Mouse (Mus musculus) ES-Bruce4 (cell line): ENCODE results near the gene Fiz1. TPM values are rescaled to one million over a fixed set of nuclear protein-coding genes. Genes with fewer than 3 reads are reported as not detected.
A peak's percentile ranks its signal among the peaks of the same experiment; 100 is the strongest.

Experiments
- H3K27ac ChIP-seq: 2 replicates; pipeline ENCODE4 v1.5.1; 2012; ENCODE audit warnings: low read length, inconsistent platforms; ENCODE audit not compliant: insufficient read depth
- H3K27me3 ChIP-seq: 2 replicates; pipeline ENCODE4 v1.6.1; 2012; ENCODE audit warnings: mild to moderate bottlenecking, low read length, inconsistent platforms; ENCODE audit not compliant: control insufficient read depth, poor library complexity, insufficient read depth, severe bottlenecking
- H3K36me3 ChIP-seq: 2 replicates; pipeline ENCODE4 v1.6.1; 2012; ENCODE audit warnings: inconsistent platforms, mild to moderate bottlenecking, low read length, moderate library complexity; ENCODE audit not compliant: control insufficient read depth, poor library complexity, insufficient read depth, severe bottlenecking
- H3K4me1 ChIP-seq: one replicate; pipeline ENCODE4 v1.8.1; 2011; ENCODE audit warnings: low read length; ENCODE audit not compliant: control insufficient read depth, insufficient read depth
- H3K4me3 ChIP-seq: 2 replicates; pipeline ENCODE4 v1.5.1; 2011; ENCODE audit warnings: low read depth, mild to moderate bottlenecking, low read length
- H3K9ac ChIP-seq: 2 replicates; pipeline ENCODE4 v1.6.1; 2012; ENCODE audit warnings: low read depth, mild to moderate bottlenecking, inconsistent platforms; ENCODE audit not compliant: poor library complexity, severe bottlenecking
- H3K9me3 ChIP-seq: replicated peaks from 2 replicates; pipeline ENCODE4 v1.6.1; 2012; ENCODE audit warnings: mild to moderate bottlenecking, low read length, inconsistent platforms; ENCODE audit not compliant: control insufficient read depth, poor library complexity, insufficient read depth, severe bottlenecking
- CTCF ChIP-seq: IDR thresholded peaks from one replicate; pipeline ENCODE4 v1.8.1; 2011; ENCODE audit warnings: low read depth, low read length
- EP300 ChIP-seq: IDR thresholded peaks from 2 replicates; pipeline ENCODE4 v1.6.1; 2011; ENCODE audit warnings: low read depth, low read length; ENCODE audit not compliant: insufficient read depth
- POLR2A ChIP-seq: IDR thresholded peaks from one replicate; pipeline ENCODE4 v1.8.1; 2011; ENCODE audit warnings: low read length; ENCODE audit not compliant: insufficient read depth
- polyA plus RNA-seq: library from polyadenylated mRNA; stranded (reverse); fragments of >200 nt; gene quantifications from 2 replicates; pipeline ENCODE4 v1.2.4, GENCODE M21; 2011; ENCODE audit warnings: low read depth; ENCODE audit not compliant: missing spikeins, insufficient read depth, insufficient read length

Gene Fiz1
- polyA plus RNA-seq, 1 experiment: 43.2 TPM

GRCm38 (mm10) chr7:5059421-5059820 lies 44.9 kb upstream of the Fiz1 start:
- Histone ChIP-seq H3K4me3 (no peak overlapping the region), H3K27ac (no peak overlapping the region), H3K36me3 (no peaks in the 10 kb centered on the region), H3K4me1 (peaks cover 6% of the 10 kb centered on the region), H3K9me3 (no peaks in the 10 kb centered on the region), H3K27me3 (no peaks in the 10 kb centered on the region), H3K9ac (no peak overlapping the region)
- TF ChIP-seq EP300: no peak
- TF ChIP-seq CTCF: no peak
- TF ChIP-seq POLR2A: no peak

GRCm38 (mm10) chr7:5058631-5059030 lies 44.1 kb upstream of the Fiz1 start:
- Histone ChIP-seq H3K4me3 (no peak overlapping the region), H3K9ac (no peak overlapping the region), H3K9me3 (no peaks in the 10 kb centered on the region), H3K36me3 (no peaks in the 10 kb centered on the region), H3K4me1 (peaks cover 6% of the 10 kb centered on the region), H3K27ac (no peak overlapping the region), H3K27me3 (no peaks in the 10 kb centered on the region)
- TF ChIP-seq POLR2A (no peak), EP300 (no peak), CTCF (no peak)

GRCm38 (mm10) chr7:5057804-5058203 lies 43.3 kb upstream of the Fiz1 start:
- Histone ChIP-seq H3K36me3 (no peaks in the 10 kb centered on the region), H3K27ac (no peak overlapping the region), H3K4me1 (peaks cover 6% of the 10 kb centered on the region), H3K9me3 (no peaks in the 10 kb centered on the region), H3K9ac (no peak overlapping the region), H3K4me3 (no peak overlapping the region), H3K27me3 (no peaks in the 10 kb centered on the region)
- TF ChIP-seq CTCF: peak; percentile 62
- no peak for TF ChIP-seq POLR2A
- 0 out of 2 replicates have a peak, but pooled peaks have one; percentile 41 for TF ChIP-seq EP300

GRCm38 (mm10) chr7:5057381-5057780 lies 42.9 kb upstream of the Fiz1 start:
- Histone ChIP-seq H3K27ac (no peak overlapping the region), H3K4me1 (peaks cover 7% of the 10 kb centered on the region), H3K27me3 (no peaks in the 10 kb centered on the region), H3K9ac (peak overlapping the region; percentile 72; the same call in 1 of the 2 replicates), H3K9me3 (no peaks in the 10 kb centered on the region), H3K4me3 (peak overlapping the region; percentile 68), H3K36me3 (no peaks in the 10 kb centered on the region)
- no peak for TF ChIP-seq EP300
- no peak for TF ChIP-seq CTCF
- TF ChIP-seq POLR2A: no peak

GRCm38 (mm10) chr7:5056651-5057263 lies 42.3 kb upstream of the Fiz1 start:
- Histone ChIP-seq H3K9ac (peak overlapping the region; percentile 72), H3K9me3 (no peaks in the 10 kb centered on the region), H3K27ac (no peak overlapping the region), H3K4me1 (peaks cover 8% of the 10 kb centered on the region), H3K27me3 (no peaks in the 10 kb centered on the region), H3K36me3 (no peaks in the 10 kb centered on the region), H3K4me3 (peak overlapping the region; percentile 68)
- TF ChIP-seq EP300 (no peak), CTCF (no peak), POLR2A (no peak)

GRCm38 (mm10) chr7:5053456-5054179 lies 39.1 kb upstream of the Fiz1 start:
- TF ChIP-seq CTCF (no peak), EP300 (no peak), POLR2A (no peak)
- Histone ChIP-seq H3K27me3 (no peaks in the 10 kb centered on the region), H3K4me3 (peak overlapping the region; percentile 63), H3K27ac (no peak overlapping the region), H3K9ac (peak overlapping the region; percentile 79), H3K4me1 (peaks cover 5% of the 10 kb centered on the region), H3K36me3 (no peaks in the 10 kb centered on the region), H3K9me3 (no peaks in the 10 kb centered on the region)
